Mouse (Mus musculus): ENCODE measurements around the gene Clcn1. TPM values are rescaled to one million over a fixed set of nuclear protein-coding genes. Genes with fewer than 3 reads are reported as not detected.

Gene Clcn1
- polyA plus RNA-seq, 1 experiment from 2014 or later = 0.67 TPM

DNA sequence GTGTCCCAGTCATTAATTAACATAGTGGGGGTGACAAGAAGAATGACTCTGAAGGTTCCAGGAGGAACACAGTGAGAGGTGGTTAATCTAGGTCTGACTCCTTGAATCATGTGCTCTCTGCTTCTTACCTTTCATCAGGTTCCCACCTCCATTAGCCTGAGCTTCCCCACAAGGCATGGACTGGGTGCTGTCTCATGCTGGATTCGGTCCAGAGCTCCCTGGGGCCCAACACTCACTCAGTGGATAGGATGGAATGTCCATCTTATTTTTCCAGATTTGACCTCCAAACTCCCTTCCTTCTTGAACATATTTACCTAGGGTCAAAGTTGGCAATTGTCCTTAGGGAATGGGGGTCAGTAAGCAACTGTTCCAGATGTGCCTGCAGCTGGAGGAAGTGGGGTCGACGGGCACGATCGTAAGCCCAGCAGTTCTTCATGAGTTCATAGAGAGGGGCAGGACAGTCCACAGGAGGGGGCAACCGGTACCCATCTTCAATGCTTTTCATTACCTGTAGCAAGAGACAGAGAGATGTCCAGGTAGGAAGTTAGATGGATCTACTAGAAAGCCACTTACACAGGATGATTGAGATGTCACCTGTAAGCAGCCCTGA is 73.9 kb downstream of the Clcn1 start:
- Histone ChIP-seq H3K9me3 (no peaks in the 10 kb centered on the region), H3K4me1 (peaks cover 88% of the 10 kb centered on the region), H3K27me3 (replicated peaks) (no peaks in the 10 kb centered on the region), H3K27ac (replicated peaks) (peak overlapping the region; percentile 93), H3K4me2 (no peak overlapping the region), H3K4me3 (no peak overlapping the region), H3K9ac (no peak overlapping the region), H3K36me3 (peaks cover 70% of the 10 kb centered on the region)
- no peak for ATAC-seq (ENCODE audit: extremely low read depth, insufficient number of reproducible peaks, low FRiP score, low TSS enrichment)
- 79% methylated on average over 6 of the region's 6 CpGs for WGBS

GRCm38 (mm10) chr6:42361041-42361895 is 74.8 kb downstream of the Clcn1 start:
- H3K27me3 ChIP-seq (replicated peaks) = no peaks in the 10 kb centered on the region
- H3K36me3 ChIP-seq = peaks cover 61% of the 10 kb centered on the region
- H3K4me2 ChIP-seq = no peak overlapping the region
- H3K27ac ChIP-seq (replicated peaks) = peak overlapping the region; percentile 93; the same call in 1 of the 2 replicates
- no peak overlapping the region for H3K4me3 ChIP-seq
- H3K4me1 ChIP-seq = peaks cover 79% of the 10 kb centered on the region
- ATAC-seq (ENCODE audit: extremely low read depth, insufficient number of reproducible peaks, low FRiP score, low TSS enrichment) = no peak
- no peaks in the 10 kb centered on the region for H3K9me3 ChIP-seq
- 84% methylated on average over 13 of the region's 13 CpGs for WGBS
- no peak overlapping the region for H3K9ac ChIP-seq

DNA sequence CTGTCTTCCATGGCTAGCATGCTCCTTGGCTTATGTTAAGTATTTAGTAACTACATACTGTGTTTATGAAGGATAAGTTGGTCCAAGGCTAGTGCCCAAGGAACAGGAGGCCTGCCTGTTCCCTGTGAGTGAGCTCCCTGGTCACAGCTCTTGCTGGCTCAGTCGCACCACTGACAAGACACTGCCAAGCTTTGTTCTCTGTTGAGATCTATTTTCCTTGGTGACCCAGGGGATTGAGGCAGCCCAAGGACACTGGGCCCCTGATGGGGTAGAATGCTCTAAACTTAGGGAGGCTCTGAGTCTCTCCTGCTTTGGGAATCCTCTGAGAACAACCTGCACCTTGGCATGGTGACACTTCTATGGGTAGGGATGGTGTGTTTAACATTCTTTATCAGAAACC is 75.6 kb downstream of the Clcn1 start:
- H3K27me3 ChIP-seq (replicated peaks) = no peaks in the 10 kb centered on the region
- 36% methylated on average over 1 of the region's 1 CpGs for WGBS
- peak overlapping the region; percentile 50 for H3K9ac ChIP-seq
- H3K9me3 ChIP-seq = no peaks in the 10 kb centered on the region
- ATAC-seq (ENCODE audit: extremely low read depth, insufficient number of reproducible peaks, low FRiP score, low TSS enrichment) = no peak
- no peak overlapping the region for H3K4me3 ChIP-seq
- H3K4me2 ChIP-seq = no peak overlapping the region
- H3K4me1 ChIP-seq = peaks cover 71% of the 10 kb centered on the region
- peak overlapping the region; percentile 72 for H3K27ac ChIP-seq (replicated peaks)
- H3K36me3 ChIP-seq = peaks cover 53% of the 10 kb centered on the region

DNA sequence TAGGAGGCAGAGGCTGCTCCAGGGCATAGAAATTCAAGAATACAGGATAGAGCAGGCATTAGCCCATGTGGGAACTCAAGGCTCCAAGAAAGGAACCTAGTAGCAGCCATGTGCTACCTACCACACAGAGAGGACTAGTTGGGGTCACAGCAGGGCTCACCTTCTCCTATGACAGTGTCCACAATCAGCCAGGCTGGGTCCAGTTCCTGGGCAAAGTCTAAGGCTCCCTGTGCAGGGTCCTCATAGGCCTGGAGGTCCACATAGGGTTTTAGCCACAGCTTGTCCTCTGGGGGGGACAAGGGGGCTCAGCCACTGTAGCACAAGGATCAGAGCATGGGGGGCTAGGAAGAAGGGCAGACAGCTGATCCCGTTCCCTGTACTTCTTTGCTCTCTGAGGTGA is 76.0 kb downstream of the Clcn1 start:
- Histone ChIP-seq H3K9me3 (no peaks in the 10 kb centered on the region), H3K36me3 (peaks cover 49% of the 10 kb centered on the region), H3K4me3 (no peak overlapping the region), H3K9ac (peak overlapping the region; percentile 50), H3K27ac (replicated peaks) (peak overlapping the region; percentile 72), H3K27me3 (replicated peaks) (no peaks in the 10 kb centered on the region), H3K4me1 (peaks cover 67% of the 10 kb centered on the region), H3K4me2 (no peak overlapping the region)
- no peak for ATAC-seq (ENCODE audit: extremely low read depth, insufficient number of reproducible peaks, low FRiP score, low TSS enrichment)
- WGBS = 62% methylated on average over 1 of the region's 1 CpGs

- no peak overlapping the region for H3K4me3 ChIP-seq
- peak overlapping the region; percentile 72 for H3K27ac ChIP-seq (replicated peaks)
- H3K36me3 ChIP-seq = peaks cover 44% of the 10 kb centered on the region
- no peak overlapping the region for H3K4me2 ChIP-seq
- H3K9me3 ChIP-seq = no peaks in the 10 kb centered on the region
- ATAC-seq (ENCODE audit: extremely low read depth, insufficient number of reproducible peaks, low FRiP score, low TSS enrichment) = no peak
- WGBS = 37% methylated on average over 3 of the region's 3 CpGs
- peaks cover 62% of the 10 kb centered on the region for H3K4me1 ChIP-seq
- 0 out of 2 replicates have a peak overlapping the region, but pooled peaks have one; percentile 50 for H3K9ac ChIP-seq
- no peaks in the 10 kb centered on the region for H3K27me3 ChIP-seq (replicated peaks)
These were observed 76.5 kb downstream of the Clcn1 start for GRCm38 (mm10) chr6:42362974-42363373.

DNA sequence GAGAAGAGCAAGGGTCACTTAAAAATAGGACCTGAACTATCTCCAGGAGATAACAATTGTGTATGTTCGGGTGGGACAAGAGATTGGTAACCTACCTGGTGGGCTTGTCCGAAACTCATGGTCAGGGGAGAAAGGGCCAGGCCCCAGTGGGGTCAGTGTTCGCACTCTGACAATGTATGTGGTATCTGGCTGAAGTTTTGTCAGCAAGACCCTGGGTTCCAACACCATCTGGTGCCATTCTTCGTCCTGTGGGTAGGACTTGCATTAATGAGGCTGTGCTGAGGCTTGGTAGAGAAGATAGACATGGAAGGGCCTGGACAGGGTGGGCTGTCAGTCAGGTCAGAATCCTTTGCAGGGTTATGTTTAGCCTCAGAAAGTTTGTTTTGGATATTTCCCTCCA is 77.6 kb downstream of the Clcn1 start:
- Histone ChIP-seq H3K27me3 (replicated peaks) (no peaks in the 10 kb centered on the region), H3K4me2 (no peak overlapping the region), H3K27ac (replicated peaks) (no peak overlapping the region), H3K9ac (no peak overlapping the region), H3K4me1 (peaks cover 51% of the 10 kb centered on the region), H3K36me3 (peaks cover 33% of the 10 kb centered on the region), H3K9me3 (no peaks in the 10 kb centered on the region), H3K4me3 (no peak overlapping the region)
- 71% methylated on average over 4 of the region's 4 CpGs for WGBS
- no peak for ATAC-seq (ENCODE audit: extremely low read depth, insufficient number of reproducible peaks, low FRiP score, low TSS enrichment)

DNA sequence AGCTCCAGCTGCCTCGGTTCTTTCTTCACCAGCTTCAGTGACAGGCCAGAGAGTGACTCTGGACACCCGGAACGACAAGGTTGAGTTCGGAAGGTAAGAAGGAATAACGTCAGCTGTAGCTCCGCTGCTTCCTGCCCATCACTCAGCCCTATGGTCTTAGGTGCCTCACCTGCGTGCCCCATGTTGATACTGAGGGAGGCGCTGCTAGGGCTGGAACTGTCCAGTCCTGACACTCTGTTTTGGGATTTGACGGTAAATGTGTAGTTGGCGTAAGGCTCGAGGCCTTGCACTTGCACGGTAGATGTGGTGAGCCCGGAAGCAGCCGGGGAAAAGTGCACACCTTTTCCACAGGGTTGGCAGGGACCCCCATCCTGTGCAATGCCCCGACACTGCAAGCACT is 78.1 kb downstream of the Clcn1 start:
- H3K4me2 ChIP-seq = no peak overlapping the region
- no peak overlapping the region for H3K27ac ChIP-seq (replicated peaks)
- H3K4me3 ChIP-seq = no peak overlapping the region
- ATAC-seq (ENCODE audit: extremely low read depth, insufficient number of reproducible peaks, low FRiP score, low TSS enrichment) = no peak
- peaks cover 28% of the 10 kb centered on the region for H3K36me3 ChIP-seq
- peaks cover 48% of the 10 kb centered on the region for H3K4me1 ChIP-seq
- H3K9me3 ChIP-seq = no peaks in the 10 kb centered on the region
- WGBS = 83% methylated on average over 15 of the region's 15 CpGs
- no peak overlapping the region for H3K9ac ChIP-seq
- H3K27me3 ChIP-seq (replicated peaks) = no peaks in the 10 kb centered on the region

DNA sequence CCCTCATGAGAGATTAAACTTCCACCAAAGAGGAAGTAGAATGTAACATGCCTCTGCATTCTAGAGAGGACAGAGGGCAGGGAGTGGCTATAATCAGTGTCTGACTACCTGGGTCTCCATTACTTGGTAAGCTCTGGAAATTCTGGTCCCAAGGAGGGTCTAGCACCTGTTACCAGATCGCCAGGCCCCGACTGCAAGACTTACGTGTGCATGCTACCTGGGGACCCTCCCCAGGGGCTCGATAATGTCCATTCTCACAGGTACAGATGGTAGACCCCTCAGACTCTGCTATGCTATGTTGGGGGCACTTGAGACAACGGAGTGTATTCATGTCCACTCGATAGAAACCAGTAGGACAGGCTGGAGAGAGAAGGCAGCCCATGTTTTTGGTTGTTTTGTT is 78.7 kb downstream of the Clcn1 start:
- ATAC-seq (ENCODE audit: extremely low read depth, insufficient number of reproducible peaks, low FRiP score, low TSS enrichment) = no peak
- Histone ChIP-seq H3K9ac (no peak overlapping the region), H3K4me1 (peaks cover 48% of the 10 kb centered on the region), H3K9me3 (no peaks in the 10 kb centered on the region), H3K36me3 (peaks cover 22% of the 10 kb centered on the region), H3K27me3 (replicated peaks) (no peaks in the 10 kb centered on the region), H3K4me3 (no peak overlapping the region), H3K4me2 (no peak overlapping the region), H3K27ac (replicated peaks) (no peak overlapping the region)
- 87% methylated on average over 6 of the region's 6 CpGs for WGBS

Other genes with a start within 250 kb of the Clcn1 start
- gene Sva, start 248.3 kb upstream of the Clcn1 start, polyA plus RNA-seq (2015; fragmentation: Nextera tagmentation; extraction: Ambion mirVana) = not detected in 2 replicates
- gene Tas2r139, start 145.7 kb upstream of the Clcn1 start, polyA plus RNA-seq (2015; fragmentation: Nextera tagmentation; extraction: Ambion mirVana) = not detected in 2 replicates
- not detected in 2 replicates for gene Tas2r144, start 71.4 kb upstream of the Clcn1 start, polyA plus RNA-seq (2015; fragmentation: Nextera tagmentation; extraction: Ambion mirVana)
- gene Gstk1, start 40.8 kb upstream of the Clcn1 start, polyA plus RNA-seq (2015; fragmentation: Nextera tagmentation; extraction: Ambion mirVana) = 11.7 and 14.0 TPM in 2 replicates
- 0.29 TPM in 1 of 2 replicates, not detected in the other for gene Tmem139, start 24.7 kb upstream of the Clcn1 start, polyA plus RNA-seq (2015; fragmentation: Nextera tagmentation; extraction: Ambion mirVana)
- gene Casp2, start 21.7 kb upstream of the Clcn1 start, polyA plus RNA-seq (2015; fragmentation: Nextera tagmentation; extraction: Ambion mirVana) = 30.9 and 31.8 TPM in 2 replicates
- 0.17 TPM in 2 replicates for gene Fam131b, start 38.0 kb downstream of the Clcn1 start, polyA plus RNA-seq (2015; fragmentation: Nextera tagmentation; extraction: Ambion mirVana)
- 156 and 173 TPM in 2 replicates for gene Zyx, start 62.9 kb downstream of the Clcn1 start, polyA plus RNA-seq (2015; fragmentation: Nextera tagmentation; extraction: Ambion mirVana)
- 3.3 and 3.4 TPM in 2 replicates for gene Epha1, start 86.6 kb downstream of the Clcn1 start, polyA plus RNA-seq (2015; fragmentation: Nextera tagmentation; extraction: Ambion mirVana)
- gene Tas2r143, start 113.6 kb downstream of the Clcn1 start, polyA plus RNA-seq (2015; fragmentation: Nextera tagmentation; extraction: Ambion mirVana) = not detected in 2 replicates
- not detected in 2 replicates for gene Tas2r135, start 118.7 kb downstream of the Clcn1 start, polyA plus RNA-seq (2015; fragmentation: Nextera tagmentation; extraction: Ambion mirVana)
- gene Tas2r126, start 147.8 kb downstream of the Clcn1 start, polyA plus RNA-seq (2015; fragmentation: Nextera tagmentation; extraction: Ambion mirVana) = not detected in 2 replicates
- gene Olfr458, start 178.5 kb downstream of the Clcn1 start, polyA plus RNA-seq (2015; fragmentation: Nextera tagmentation; extraction: Ambion mirVana) = not detected in 2 replicates
- not detected in 2 replicates for gene Olfr457, start 189.7 kb downstream of the Clcn1 start, polyA plus RNA-seq (2015; fragmentation: Nextera tagmentation; extraction: Ambion mirVana)
- not detected in 2 replicates for gene Olfr456, start 200.5 kb downstream of the Clcn1 start, polyA plus RNA-seq (2015; fragmentation: Nextera tagmentation; extraction: Ambion mirVana)